Mouse (Mus musculus) embryonic facial prominence, embryonic 11.5 days (tissue): ENCODE measurements at regions not wholly inside any gene's neighbourhood (a gene's known extent, or its start where the extent isn't known, plus 50 kb on each side); places are given as distances from the start of the nearest gene placed in this dataset.

ENCODE experiments used
- ATAC-seq: fragments of 200-750 bp; cut with Nextera tagmentation; replicated peaks from 2 replicates; pipeline ENCODE4 v1.8.0; 2017; ENCODE audit warnings: low read depth; ENCODE audit not compliant: insufficient number of reproducible peaks, low FRiP score, low TSS enrichment
- DNase-seq: peaks from one replicate; pipeline ENCODE4 v3.0.0-alpha.2; 2015; ENCODE audit warnings: low spot score
- H3K27ac ChIP-seq: fragments of 300-500 bp; sonication (generic); replicated peaks from 2 replicates; pipeline ENCODE4 v1.5.1; 2014; ENCODE audit warnings: mild to moderate bottlenecking, low read depth, low read length, control low read depth
- H3K27me3 ChIP-seq: fragments of 300-500 bp; sonication (generic); 2 replicates; pipeline ENCODE4 v1.6.1; 2014; ENCODE audit warnings: mild to moderate bottlenecking, low read length, moderate library complexity, mixed read lengths; ENCODE audit not compliant: control insufficient read depth, insufficient read depth
- H3K36me3 ChIP-seq: fragments of 300-500 bp; sonication (generic); replicated peaks from 2 replicates; pipeline ENCODE4 v1.6.1; 2014; ENCODE audit warnings: low read depth, mild to moderate bottlenecking, low read length, moderate library complexity, mixed read lengths; ENCODE audit not compliant: control insufficient read depth, insufficient read depth
- H3K4me1 ChIP-seq: fragments of 300-500 bp; sonication (generic); 2 replicates; pipeline ENCODE4 v1.6.1; 2014; ENCODE audit warnings: low read length, mixed read lengths; ENCODE audit not compliant: control insufficient read depth, insufficient read depth
- H3K4me2 ChIP-seq: fragments of 300-500 bp; sonication (generic); 2 replicates; pipeline ENCODE4 v1.6.1; 2014; ENCODE audit warnings: low read depth, mild to moderate bottlenecking, control low read depth, low read length, moderate library complexity
- H3K4me3 ChIP-seq: fragments of 300-500 bp; sonication (generic); 2 replicates; pipeline ENCODE4 v1.5.1; 2014; ENCODE audit warnings: low read depth, low read length, control low read depth
- H3K9ac ChIP-seq: fragments of 300-500 bp; sonication (generic); replicated peaks from 2 replicates; pipeline ENCODE4 v1.6.1; 2014; ENCODE audit warnings: mild to moderate bottlenecking, control low read depth, low read length
- H3K9me3 ChIP-seq: fragments of 300-500 bp; sonication (generic); replicated peaks from 2 replicates; pipeline ENCODE4 v1.6.1; 2016; ENCODE audit warnings: mild to moderate bottlenecking, low read length, inconsistent platforms, mixed read lengths; ENCODE audit not compliant: control insufficient read depth
- WGBS: fragments of 180-500 bp; shearing (Covaris S2); extraction: QIAGEN DNeasy Blood & Tissue Kit; methylation state at CpG from one replicate; pipeline ENCODE4 v1.1.7; 2014; 5-methylcytosine and 5-hydroxymethylcytosine counted together

GRCm38 (mm10) chr1:61075335-61075734 is 97.6 kb downstream of the Icos start:
- no peak overlapping the region for H3K9ac ChIP-seq
- H3K27me3 ChIP-seq = no peaks in the 10 kb centered on the region
- H3K36me3 ChIP-seq = no peaks in the 10 kb centered on the region
- H3K9me3 ChIP-seq = no peaks in the 10 kb centered on the region
- DNase-seq (no peak), ATAC-seq (no peak)
- H3K4me1 ChIP-seq = no peaks in the 10 kb centered on the region
- no peak overlapping the region for H3K27ac ChIP-seq
- no peak overlapping the region for H3K4me3 ChIP-seq
- 87% methylated on average over 1 of the region's 1 CpGs for WGBS
- H3K4me2 ChIP-seq = no peak overlapping the region

- Histone ChIP-seq H3K9me3 (no peaks in the 10 kb centered on the region), H3K27ac (no peak overlapping the region), H3K27me3 (no peaks in the 10 kb centered on the region), H3K4me3 (no peak overlapping the region), H3K9ac (no peak overlapping the region), H3K4me2 (no peak overlapping the region), H3K4me1 (no peaks in the 10 kb centered on the region), H3K36me3 (no peaks in the 10 kb centered on the region)
- ATAC-seq (no peak), DNase-seq (no peak)
Observed at GRCm38 (mm10) chr1:61084732-61085131, 107.0 kb downstream of the Icos start.

GRCm38 (mm10) chr1:61086811-61087210 is 109.1 kb downstream of the Icos start:
- WGBS = 83% methylated on average over 5 of the region's 5 CpGs
- Histone ChIP-seq H3K9me3 (no peaks in the 10 kb centered on the region), H3K36me3 (no peaks in the 10 kb centered on the region), H3K4me2 (no peak overlapping the region), H3K27me3 (no peaks in the 10 kb centered on the region), H3K9ac (no peak overlapping the region), H3K27ac (no peak overlapping the region), H3K4me3 (no peak overlapping the region), H3K4me1 (no peaks in the 10 kb centered on the region)
- ATAC-seq (no peak), DNase-seq (no peak)

GRCm38 (mm10) chr1:61090801-61091200 is 113.1 kb downstream of the Icos start:
- ATAC-seq = no peak

GRCm38 (mm10) chr1:61095481-61096165 is 117.9 kb downstream of the Icos start:
- no peak for ATAC-seq

More at GRCm38 (mm10) chr1:61090801-61091200, 113.1 kb downstream of the Icos start:
- H3K9ac ChIP-seq = no peak overlapping the region
- H3K36me3 ChIP-seq = no peaks in the 10 kb centered on the region
- no peaks in the 10 kb centered on the region for H3K9me3 ChIP-seq
- 42% methylated on average over 1 of the region's 1 CpGs for WGBS
- H3K27ac ChIP-seq = no peak overlapping the region
- no peak for DNase-seq
- H3K27me3 ChIP-seq = no peaks in the 10 kb centered on the region
- no peak overlapping the region for H3K4me3 ChIP-seq
- H3K4me1 ChIP-seq = no peaks in the 10 kb centered on the region
- no peak overlapping the region for H3K4me2 ChIP-seq

GRCm38 (mm10) chr1:61099341-61099740 is 121.6 kb downstream of the Icos start:
- WGBS = 56% methylated on average over 5 of the region's 5 CpGs
- Histone ChIP-seq H3K36me3 (no peaks in the 10 kb centered on the region), H3K27ac (no peak overlapping the region), H3K4me2 (no peak overlapping the region), H3K4me3 (no peak overlapping the region), H3K4me1 (no peaks in the 10 kb centered on the region), H3K9me3 (no peaks in the 10 kb centered on the region), H3K27me3 (no peaks in the 10 kb centered on the region), H3K9ac (no peak overlapping the region)
- ATAC-seq (no peak), DNase-seq (no peak)

More at GRCm38 (mm10) chr1:61095481-61096165, 117.9 kb downstream of the Icos start:
- H3K9ac ChIP-seq = no peak overlapping the region
- no peaks in the 10 kb centered on the region for H3K36me3 ChIP-seq
- H3K4me2 ChIP-seq = no peak overlapping the region
- H3K9me3 ChIP-seq = no peaks in the 10 kb centered on the region
- H3K27ac ChIP-seq = no peak overlapping the region
- H3K4me1 ChIP-seq = no peaks in the 10 kb centered on the region
- peak; percentile 19 for DNase-seq
- no peak overlapping the region for H3K4me3 ChIP-seq
- no peaks in the 10 kb centered on the region for H3K27me3 ChIP-seq

DNA sequence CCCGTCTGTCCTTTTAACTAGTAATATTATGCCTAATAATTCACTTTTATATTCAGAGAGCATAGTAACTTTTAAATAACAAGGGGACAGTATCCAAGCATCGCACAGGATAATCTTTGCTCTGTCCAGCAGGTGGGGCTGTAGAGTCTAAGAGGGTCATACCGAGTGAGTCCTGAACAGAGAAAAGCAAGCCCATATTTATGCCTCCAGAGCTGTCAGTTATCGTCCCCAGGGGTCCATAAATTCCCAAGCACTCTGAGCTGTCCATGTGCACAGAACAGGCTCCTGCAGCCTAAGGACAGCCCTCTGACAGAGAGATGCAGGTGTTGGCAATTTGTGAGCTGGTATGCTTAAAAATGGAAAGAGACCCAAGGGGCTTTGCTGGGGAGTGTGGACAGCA is 124.0 kb downstream of the Icos start:
- no peaks in the 10 kb centered on the region for H3K9me3 ChIP-seq
- no peak overlapping the region for H3K9ac ChIP-seq
- no peaks in the 10 kb centered on the region for H3K36me3 ChIP-seq
- WGBS = 66% methylated on average over 4 of the region's 4 CpGs
- no peaks in the 10 kb centered on the region for H3K27me3 ChIP-seq
- H3K4me2 ChIP-seq = no peak overlapping the region
- no peak overlapping the region for H3K4me3 ChIP-seq
- H3K4me1 ChIP-seq = no peaks in the 10 kb centered on the region
- H3K27ac ChIP-seq = no peak overlapping the region
- peak; percentile 46 for DNase-seq
- ATAC-seq = no peak

DNA sequence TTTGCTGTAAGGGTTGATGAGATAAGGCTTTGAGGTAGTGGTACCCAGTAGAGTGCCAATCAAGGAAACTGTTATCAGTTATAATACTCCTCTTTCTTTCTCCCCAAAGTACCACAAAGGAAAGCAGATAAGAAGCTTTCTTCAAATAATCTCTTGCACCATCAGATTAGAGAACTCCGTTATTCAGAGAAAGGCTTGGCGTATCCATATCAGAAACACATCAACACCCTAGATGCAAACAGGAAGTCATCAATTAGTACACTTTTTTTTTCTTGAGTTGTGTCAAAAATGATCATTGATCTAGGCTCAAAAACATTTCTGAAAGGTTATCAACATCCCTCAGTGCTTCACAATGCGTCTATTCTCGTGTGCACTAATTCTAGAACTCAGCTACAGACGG is 124.6 kb downstream of the Icos start:
- 72% methylated on average over 5 of the region's 5 CpGs for WGBS
- H3K9ac ChIP-seq = no peak overlapping the region
- H3K9me3 ChIP-seq = no peaks in the 10 kb centered on the region
- H3K27ac ChIP-seq = no peak overlapping the region
- no peaks in the 10 kb centered on the region for H3K4me1 ChIP-seq
- H3K4me2 ChIP-seq = no peak overlapping the region
- no peak for ATAC-seq
- no peaks in the 10 kb centered on the region for H3K36me3 ChIP-seq
- no peak for DNase-seq
- no peaks in the 10 kb centered on the region for H3K27me3 ChIP-seq
- H3K4me3 ChIP-seq = no peak overlapping the region
